Mouse (Mus musculus) fibroblast of lung, adult 2 months (primary cell): ENCODE measurements around the gene Vps53.

ENCODE experiments used
- DNase-seq: peaks from one replicate; pipeline ENCODE4 v3.0.0-alpha.2; 2011; ENCODE audit warnings: low read depth

The Vps53 gene

GRCm38 (mm10) chr11:76056487-76056886 lies 123.0 kb downstream of the Vps53 start:
- no peak for DNase-seq

GRCm38 (mm10) chr11:76052496-76052895 lies 127.0 kb downstream of the Vps53 start:
- DNase-seq: no peak

- no peak for DNase-seq
These were observed 128.4 kb downstream of the Vps53 start for GRCm38 (mm10) chr11:76050967-76051512.

DNA sequence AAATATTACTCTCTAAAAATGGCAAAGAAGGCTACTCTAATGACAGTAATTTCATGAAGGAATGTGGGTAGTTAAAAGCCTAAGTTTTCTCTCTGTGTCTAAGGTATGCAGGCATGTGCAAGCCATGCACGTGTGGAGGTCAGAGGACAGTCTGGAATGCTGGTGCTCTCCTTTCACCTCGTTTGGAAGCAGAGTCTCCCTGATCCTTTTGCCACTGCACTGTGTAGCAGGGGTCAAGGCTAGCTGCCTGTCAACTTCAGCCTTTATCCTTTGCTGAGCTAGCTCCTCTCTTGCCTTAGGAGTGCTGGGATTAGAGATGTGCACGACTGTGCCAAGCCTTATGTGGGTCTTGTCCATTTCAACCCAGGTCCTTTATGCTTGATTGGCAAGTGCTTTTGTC lies 128.9 kb downstream of the Vps53 start:
- no peak for DNase-seq

DNA sequence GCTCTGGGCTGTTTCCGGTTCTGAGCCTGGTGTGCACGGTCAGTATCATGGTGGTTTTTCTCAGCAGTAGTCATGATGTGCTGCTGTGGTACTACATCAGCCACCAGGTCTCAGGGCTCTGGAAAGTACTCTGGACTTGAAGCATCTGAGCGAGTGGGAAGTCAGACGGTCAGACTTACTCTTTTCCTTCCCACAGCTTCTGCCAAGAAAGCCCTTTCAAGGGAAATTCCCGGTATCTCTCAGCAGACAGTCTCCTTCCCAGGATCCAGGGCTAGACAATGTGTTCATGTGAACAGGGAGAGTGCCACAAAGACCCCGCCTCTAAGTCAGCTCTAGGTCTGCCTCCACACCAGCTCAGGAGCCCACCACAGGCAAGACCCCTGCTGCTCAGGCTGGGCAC lies 134.1 kb downstream of the Vps53 start:
- no peak for DNase-seq

- no peak for DNase-seq
These were observed 135.0 kb downstream of the Vps53 start for GRCm38 (mm10) chr11:76044468-76044867.

GRCm38 (mm10) chr11:76042882-76043281 lies 136.6 kb downstream of the Vps53 start:
- no peak for DNase-seq

DNA sequence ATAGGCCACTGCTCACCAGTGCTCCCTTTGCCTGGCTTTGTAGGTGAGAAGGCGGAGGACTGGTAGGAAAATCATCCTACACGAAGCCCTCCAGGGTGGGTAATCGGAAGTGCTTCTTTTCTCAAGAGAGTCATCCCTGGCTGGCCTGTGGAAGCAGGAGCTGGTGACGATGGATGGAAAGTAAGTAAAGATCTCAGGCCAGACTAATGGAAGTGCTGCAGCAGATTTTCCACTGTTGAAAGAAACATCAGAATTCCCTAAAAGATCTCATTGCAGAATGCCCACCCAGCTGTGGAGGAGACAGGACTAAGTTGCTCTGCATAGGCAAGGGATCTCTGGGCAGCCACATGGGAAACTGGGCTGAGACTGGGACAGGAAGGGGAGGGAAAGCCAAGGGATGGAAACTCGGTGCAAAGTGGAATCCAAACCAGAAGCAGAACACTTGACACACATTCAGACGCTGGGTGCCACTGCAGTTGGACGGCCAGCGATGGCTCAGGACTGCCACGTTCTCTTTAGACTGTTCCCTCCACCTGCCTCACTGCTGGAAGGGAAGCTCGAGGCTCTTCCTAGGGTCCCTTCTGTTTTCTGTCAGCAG lies 137.3 kb downstream of the Vps53 start:
- DNase-seq: no peak

DNA sequence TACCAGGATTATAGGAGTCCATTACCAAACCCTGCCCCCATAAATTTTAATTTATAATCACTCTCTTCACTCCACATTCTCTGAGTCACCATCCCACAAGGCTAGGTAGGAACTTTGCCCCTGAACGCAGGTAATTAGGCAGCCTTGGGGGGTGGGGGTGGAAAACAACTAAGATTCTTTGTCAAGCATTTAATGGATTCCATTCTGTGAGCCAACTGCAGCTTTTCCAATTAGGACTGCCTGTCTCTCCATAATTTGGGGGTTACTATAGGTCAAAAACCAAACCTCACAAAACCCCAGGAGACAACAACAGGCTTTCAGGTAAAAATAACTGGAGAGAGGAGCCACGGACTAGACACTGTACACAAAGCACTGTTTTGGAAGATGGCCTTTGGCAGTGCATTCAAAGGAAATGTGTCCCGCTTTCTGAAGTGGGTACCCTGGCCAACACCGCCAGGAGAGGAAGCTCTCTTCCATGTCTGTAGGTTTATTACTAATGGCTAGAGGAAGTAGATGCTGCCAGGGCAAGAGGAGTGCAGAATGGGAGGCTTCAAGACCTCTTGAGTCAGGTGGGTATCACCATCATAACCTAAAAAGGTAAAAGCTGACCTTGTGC lies 138.6 kb downstream of the Vps53 start:
- no peak for DNase-seq

GRCm38 (mm10) chr11:76040106-76040505 lies 139.3 kb downstream of the Vps53 start:
- no peak for DNase-seq

DNA sequence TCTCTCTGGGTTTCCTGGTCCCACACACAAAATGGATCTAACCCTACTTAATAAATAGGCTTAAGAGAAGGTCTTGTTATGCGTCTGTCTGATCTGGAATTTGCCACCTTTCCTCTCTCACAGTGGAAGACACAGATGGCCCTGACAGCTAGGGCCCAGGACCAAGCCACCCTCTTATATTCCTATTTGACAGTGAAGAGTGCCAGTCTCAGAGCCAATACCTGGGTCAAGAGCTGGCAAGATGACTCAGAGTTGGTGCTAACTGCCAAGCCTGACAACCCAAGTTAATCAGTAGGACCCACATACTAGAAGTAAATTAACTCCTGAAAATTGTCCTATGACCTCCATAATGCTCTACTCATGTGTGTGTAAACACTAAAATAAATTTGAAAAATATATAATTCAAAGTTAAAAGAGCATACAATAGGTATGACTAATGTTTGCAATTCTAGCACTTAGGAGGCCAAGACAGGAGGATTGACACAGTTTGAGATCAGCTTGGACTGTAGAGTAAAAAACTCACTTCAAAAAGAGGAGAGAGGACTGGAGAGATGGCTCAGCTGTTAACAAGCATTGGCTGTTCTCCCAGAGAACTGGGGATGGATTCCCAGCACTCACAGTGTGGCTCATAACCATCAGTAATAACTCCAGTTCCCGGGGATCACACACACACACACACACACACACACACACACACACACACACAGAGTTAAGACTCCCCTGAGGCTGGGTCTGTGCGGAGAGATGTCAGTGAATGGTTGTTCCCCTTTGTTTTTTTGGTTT lies 140.0 kb downstream of the Vps53 start:
- no peak for DNase-seq

DNA sequence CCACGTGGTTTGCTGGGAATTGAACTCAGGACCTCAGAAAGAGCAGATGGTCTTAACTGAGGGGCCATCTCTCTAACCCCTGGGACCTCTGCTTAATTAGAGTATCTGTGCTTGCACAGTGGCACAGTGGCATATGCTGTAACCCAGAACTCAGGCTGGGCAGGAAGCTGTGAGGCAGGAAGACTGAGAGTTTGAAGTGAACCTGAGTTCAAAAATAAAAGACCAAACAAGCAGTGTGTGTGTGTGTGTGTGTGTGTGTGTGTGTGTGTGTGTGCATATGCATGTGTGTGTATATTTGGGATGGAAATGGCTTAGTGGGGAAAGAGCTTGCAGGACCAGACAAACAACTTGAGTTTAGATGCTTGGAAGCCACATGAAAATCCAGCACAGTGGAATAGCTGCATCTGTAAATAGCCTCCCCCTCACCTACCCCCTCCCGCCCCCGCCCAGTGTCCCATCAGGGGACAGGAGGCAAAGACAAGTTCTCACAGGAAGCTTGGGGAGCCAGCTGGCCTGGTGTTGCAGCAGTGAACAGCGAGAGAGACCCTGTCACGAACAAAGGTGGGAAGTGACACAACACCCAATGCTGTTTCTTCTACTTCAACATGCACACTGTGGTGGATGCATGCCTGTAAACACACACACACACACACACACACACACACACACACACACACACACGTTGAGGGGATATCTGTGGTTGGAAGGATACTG lies 141.7 kb downstream of the Vps53 start:
- DNase-seq: no peak

DNA sequence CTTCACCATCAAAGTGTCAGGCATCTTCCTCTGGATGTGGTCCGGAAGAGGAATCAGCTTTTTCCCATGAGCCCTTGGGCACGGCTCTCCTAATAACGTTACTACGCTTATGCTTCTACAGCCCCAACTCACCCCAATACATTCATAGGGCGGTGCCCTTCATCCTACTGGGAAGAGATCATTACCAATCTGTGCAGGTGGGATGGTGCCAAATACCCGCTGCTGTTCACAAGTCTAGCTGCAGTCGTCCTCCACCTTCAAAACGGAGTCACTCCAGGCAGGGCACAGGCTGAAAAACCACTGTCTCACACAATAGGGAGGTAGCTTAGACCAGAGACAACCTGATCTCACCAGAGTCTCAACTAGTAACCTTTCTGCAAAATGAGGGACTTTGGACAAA lies 144.3 kb downstream of the Vps53 start:
- DNase-seq: no peak

- no peak for DNase-seq
These were observed 145.6 kb downstream of the Vps53 start for GRCm38 (mm10) chr11:76033836-76034235.

- no peak for DNase-seq
These were observed 146.1 kb downstream of the Vps53 start for GRCm38 (mm10) chr11:76033359-76033758.

DNA sequence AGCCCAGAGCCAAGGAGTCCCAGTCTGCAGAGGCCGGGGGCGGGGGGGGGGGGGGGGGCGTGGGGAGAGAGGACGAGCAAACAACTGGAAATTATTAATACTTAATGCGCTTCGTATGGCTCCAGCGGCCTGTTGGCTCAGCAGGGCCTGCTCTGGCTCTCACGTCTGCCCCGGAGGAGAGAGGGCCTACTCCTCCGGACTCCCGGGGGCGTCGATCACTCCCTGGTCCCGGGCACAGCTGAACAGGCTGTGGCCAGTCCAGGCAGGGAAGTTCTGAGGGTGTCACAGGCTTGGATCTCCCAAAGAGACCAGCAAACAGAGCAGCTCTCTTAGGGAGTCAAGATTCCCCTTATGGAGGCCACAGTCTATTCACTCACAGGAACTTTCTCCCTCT lies 151.4 kb downstream of the Vps53 start:
- DNase-seq: no peak

GRCm38 (mm10) chr11:76027139-76028071 lies 152.0 kb downstream of the Vps53 start, which contains the start of gene Rflnb:
TSS of gene Rflnb (minus strand) at chr11:76027782.
- peak; percentile 46 for DNase-seq

GRCm38 (mm10) chr11:76026527-76027138 lies 152.8 kb downstream of the Vps53 start:
- no peak for DNase-seq

DNA sequence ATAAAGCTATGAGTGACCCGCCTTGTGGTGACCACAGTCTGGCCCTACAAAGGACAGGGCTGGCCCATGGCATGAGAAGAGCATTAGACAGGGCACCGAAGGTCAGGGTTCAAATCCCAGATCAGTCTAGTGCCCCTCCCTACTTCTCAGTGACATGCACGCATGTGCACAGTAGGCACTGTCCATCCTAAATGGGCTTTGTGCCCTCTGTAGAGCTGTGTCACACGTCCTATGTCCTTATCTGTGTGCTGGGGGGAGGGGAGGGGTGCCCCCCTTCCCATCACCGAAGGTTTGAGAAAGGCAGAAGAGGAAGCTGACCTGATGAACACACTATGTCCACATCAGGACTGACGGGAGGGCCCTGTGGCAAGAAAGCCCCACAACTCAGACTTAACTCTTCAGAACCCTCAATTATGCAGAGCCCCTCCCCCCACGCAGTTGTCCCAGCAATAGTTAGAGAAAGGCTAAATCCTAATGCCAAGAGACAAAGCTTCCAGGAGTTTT lies 154.3 kb downstream of the Vps53 start:
- no peak for DNase-seq

GRCm38 (mm10) chr11:76020916-76021315 lies 158.5 kb downstream of the Vps53 start:
- no peak for DNase-seq

DNA sequence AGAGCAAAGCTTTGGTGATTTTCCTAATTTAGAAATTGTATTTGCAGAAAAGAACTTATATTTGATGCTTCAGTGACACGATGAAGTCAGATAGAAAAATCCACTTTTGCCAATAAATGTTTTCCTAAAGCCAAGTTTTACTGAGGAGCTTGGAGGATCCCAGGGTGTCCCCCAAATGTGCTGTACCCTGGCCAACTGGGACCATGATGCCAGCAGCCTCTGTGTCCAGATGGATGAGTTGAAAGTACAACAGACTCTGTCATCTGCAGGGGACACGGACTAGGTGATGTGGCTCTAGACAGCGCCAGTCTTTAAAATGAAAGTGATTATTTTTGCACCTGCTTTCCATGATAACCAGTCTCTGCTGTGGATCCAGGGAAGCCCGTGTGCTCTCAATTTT lies 159.6 kb downstream of the Vps53 start:
- DNase-seq: no peak
